Mouse (Mus musculus) liver, adult (tissue): Measurements from ENCODE around the gene Tcta.

Source experiments
- GATA4 ChIP-seq: IDR thresholded peaks from 2 replicates; pipeline ENCODE4 v1.6.1; 2014; ENCODE audit warnings: mild to moderate bottlenecking, low read length; ENCODE audit not compliant: insufficient replicate concordance

Tcta gene

DNA sequence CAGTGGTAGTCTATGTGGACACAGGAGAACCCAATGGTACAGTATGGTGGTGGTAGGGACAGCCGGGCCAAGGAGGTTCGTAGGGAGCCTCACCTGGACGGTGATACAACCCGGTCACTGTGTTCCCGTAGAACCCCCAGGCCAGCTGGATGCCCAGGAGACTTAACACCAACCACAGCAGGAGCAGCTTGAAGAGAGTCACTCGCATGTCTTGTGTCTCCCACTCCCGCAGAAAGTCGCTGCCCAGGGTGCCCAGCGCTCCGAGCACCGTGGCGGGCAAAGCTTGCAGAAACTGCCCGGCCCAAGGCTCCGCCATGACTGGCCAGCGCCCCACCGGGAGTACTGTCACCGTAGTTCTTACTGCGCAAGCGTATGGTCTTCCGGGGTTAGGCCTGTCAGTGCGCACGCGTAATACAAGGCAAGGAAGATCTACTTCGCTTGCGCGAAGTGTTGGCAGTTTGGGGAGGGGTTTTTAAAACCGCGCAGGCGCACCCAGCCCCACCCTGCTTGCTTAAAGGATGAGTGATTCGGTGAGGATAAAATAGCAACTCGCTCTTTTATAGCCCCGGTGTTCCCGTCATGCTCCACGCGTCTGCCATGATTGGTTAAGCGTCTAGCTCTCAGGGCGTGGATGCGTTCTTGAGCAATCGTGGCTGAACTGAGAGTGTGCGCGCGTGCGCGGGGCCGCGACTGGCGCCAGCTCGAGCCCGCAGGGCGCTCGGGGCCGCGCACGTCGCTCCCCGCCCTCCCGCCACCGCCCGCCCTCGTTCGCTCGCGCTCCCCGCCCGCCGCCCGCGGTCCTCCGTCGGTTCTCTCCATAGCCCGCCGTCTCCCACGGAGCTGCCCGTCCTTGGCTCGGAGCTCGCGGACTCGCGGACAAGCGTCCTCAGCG lies at the start of gene Tcta, which contains the start of gene Rhoa:
Gene Tcta (minus strand): TSS at position 532 of the 892 bp plus-strand sequence.
Gene Rhoa (plus strand): TSS at position 501 of the 892 bp plus-strand sequence.
- no peak for TF ChIP-seq GATA4

DNA sequence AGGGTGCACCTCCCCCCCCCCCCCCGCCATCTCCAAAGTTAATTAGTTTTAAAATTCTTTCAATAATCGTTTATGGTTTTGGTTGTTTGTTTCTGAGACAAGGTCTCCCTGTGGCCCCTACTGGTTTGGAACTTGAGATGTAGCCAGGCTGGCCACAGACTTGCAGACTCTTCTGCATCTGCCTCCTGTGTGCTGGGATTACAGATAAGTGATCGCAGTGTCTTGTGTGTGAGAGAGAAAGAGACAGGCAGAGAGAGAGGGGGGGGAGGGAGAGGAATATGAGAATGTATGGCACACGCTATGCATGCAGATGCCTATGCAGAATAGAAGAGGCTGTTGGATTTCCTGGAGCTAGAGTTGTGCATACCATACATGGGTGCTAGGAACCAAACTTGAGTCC lies 43.8 kb upstream of the Tcta start:
- no peak for TF ChIP-seq GATA4

DNA sequence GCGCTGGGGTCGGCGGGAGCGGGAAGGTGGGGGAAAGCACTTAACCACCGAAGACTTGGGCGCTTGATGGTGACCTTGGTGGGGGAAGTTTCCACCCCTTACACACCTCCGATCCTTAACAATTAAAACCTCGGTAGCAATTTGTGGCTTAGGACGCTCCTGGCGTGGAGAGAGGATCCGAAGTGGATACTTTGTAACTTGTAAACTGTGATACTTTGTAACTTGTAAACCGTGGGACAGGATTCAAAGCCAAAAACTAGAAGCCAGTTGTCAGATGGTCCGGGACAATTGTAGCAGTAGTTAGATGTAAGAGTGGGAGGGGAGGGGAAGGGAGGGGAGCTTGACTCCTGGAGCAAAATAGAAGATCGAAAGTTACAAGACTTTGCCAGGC lies 42.3 kb upstream of the Tcta start:
- TF ChIP-seq GATA4, result no peak

DNA sequence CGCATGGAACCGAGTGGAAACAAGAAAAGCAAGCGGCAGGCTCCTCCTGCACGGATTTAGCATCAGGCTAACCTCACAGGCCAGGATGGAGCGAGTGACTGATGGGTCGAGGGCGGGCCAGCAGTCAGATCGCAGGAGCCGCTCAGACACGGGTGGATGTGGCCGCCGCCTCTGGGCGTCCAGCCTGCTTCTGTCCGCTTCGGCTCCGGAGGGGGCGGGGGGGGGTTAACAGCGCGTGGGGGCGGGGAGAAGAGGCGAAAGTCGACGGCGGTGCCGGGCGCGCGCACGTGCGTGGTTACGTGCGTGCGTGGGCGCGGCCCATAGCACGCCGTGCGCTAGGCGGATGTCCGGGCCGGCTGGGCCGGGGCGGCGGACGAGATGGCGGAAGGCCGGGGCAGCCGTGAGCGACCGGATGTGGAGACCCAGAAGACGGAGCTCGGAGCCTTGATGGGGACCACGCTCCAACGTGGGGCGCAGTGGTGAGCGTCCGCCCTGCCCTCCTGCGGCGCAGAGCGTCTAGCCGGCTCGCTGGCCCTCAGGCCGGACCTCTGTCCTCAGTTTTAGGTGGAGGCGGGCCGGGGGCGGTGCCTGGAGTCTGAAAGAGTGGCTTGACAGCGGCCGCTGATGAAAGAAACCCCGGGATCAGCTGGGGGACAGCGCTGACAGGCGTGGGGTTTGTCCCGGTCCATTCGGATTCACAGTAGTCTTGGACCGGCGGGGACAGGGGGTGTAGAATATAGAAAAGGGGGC lies 41.8 kb upstream of the Tcta start, which contains the start of gene Usp4:
Gene Usp4 (plus strand): TSS at position 314 of the 750 bp plus-strand sequence.
- no peak for TF ChIP-seq GATA4

DNA sequence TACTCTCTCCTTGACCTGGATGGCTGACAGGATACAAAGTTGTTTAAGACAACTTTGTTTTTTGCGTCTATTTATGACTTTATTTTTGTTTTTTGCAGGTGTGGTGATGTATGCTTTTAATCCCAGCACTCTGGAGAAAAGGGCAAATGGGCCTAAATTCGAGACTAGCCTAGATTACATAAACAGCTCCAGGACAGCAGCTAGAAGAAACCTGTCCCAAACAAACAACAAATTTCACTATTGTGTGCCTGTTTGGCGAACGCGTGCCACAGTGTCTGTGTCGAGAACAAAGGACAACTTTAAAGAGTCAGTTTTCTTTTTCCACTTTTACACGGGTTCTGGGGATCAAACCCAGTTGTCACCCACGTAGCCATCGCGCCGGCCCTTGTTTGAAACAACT lies 41.1 kb upstream of the Tcta start:
- TF ChIP-seq GATA4, result no peak

DNA sequence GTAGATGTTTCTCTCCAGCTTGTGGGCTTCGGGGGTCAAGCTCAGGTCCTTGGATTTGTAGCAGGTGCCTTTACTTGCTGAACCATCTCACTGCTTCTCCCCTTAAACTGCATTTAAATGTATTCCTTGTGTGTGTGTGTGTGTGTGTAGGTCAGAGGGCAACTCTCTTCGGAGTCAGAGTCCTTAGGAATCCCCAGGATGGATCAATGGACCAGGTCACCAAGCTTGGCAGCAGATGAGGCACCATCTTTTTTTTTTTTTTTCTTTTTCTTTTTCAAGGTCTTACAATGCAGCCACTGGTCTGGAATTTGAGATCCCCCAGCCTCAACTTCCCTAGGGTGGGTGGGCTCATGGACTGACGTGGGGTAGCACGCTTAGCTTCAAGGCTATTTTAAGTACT lies 38.5 kb upstream of the Tcta start:
- no peak for TF ChIP-seq GATA4

DNA sequence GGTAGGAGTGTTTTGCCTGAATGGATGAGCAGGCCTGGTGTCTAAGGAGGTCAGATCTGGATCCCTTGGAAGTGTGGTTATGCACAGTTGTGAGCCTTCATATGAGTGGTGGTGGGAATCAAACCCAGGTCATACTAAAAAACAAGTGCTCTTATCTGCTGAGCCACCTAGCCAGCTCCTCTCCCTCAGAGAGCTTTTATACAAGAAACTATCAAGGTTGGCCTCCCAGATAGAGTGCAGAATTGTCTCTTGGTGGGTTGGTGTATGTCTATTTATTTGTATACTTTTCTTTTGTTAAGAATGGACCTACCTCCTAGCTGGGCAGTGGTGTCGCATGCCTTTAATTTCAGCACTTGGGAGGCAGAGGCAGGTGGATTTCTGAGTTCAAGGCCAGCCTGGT lies 37.9 kb upstream of the Tcta start:
- TF ChIP-seq GATA4, result no peak

DNA sequence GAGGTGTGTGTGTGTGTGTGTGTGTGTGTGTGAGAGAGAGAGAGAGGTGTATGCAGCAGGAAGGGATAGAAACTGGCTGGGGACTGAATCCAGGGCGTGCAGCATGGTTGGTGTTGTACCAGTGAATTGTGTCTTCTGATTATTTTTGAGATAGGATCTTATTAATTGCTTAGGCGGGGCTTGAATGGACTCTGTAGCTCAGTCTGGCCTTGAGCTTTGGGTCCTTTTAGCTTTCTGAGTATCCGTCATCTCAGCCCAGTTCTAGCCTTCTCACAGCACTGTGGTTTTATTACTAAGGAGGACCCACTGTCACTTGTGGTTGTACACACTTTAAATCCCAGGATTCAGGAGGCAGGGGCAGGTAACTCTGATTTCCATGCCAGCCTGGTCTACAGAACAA lies 37.4 kb upstream of the Tcta start:
- TF ChIP-seq GATA4, result no peak

DNA sequence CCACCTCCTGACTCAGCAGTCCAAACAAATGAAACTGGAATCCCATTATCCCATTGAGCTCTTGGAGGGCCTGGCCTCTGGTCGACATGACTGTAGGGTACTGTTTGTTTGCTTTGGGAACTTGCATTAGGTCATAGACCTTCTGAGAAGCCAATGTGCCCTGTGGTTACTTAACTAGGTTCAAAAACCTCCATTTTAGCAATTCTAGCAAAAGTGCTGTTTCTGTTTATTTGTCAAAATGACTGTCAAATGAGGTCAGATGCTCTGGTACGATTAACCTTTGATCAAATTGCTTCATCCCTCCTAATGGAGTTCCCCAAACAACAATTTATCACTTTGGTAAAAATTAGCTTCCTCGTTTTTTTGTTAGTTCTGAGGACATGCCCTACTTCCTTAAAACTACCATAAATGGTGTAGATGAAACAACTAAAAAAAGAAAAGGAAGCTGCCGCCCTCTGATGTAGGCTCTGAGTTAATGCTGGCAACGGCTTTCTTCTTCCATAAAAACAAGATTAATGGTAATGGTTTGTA lies 36.4 kb upstream of the Tcta start:
- no peak for TF ChIP-seq GATA4

DNA sequence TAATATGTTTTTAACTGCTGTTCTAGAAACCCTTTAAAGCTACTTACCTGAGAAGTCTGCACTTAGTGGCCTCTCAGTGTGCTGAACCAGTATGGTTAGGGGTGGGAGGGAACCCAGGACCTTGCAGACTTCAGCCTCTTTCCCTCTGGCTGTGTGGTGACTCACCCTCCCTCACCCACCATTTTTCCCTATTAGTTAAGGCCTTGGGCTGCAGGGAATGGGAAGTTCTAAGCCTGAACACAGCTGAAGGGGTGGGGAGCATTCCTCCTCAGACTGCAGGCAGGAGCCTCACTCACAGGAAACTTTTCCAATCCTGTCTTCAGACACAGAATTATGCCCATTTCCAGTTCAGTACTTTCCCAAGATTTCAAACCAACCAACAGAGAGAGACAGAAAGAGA lies 35.8 kb upstream of the Tcta start:
- no peak for TF ChIP-seq GATA4

DNA sequence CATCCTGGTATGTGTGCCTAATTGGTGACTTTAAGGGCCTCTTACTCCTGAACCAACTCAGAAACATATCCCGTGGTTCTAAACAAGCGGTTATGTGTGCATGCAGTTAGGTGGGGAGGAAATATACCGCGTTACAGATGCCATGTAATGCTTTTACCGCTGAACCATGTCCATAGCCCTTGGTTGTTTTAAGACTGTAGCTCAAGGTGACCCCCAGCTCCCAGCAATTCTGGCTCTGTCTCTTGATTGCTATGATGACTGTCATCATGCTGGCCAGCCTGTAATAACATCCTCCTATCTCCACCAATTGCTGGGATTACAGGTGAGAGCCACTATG lies 35.1 kb upstream of the Tcta start:
- TF ChIP-seq GATA4, result no peak

DNA sequence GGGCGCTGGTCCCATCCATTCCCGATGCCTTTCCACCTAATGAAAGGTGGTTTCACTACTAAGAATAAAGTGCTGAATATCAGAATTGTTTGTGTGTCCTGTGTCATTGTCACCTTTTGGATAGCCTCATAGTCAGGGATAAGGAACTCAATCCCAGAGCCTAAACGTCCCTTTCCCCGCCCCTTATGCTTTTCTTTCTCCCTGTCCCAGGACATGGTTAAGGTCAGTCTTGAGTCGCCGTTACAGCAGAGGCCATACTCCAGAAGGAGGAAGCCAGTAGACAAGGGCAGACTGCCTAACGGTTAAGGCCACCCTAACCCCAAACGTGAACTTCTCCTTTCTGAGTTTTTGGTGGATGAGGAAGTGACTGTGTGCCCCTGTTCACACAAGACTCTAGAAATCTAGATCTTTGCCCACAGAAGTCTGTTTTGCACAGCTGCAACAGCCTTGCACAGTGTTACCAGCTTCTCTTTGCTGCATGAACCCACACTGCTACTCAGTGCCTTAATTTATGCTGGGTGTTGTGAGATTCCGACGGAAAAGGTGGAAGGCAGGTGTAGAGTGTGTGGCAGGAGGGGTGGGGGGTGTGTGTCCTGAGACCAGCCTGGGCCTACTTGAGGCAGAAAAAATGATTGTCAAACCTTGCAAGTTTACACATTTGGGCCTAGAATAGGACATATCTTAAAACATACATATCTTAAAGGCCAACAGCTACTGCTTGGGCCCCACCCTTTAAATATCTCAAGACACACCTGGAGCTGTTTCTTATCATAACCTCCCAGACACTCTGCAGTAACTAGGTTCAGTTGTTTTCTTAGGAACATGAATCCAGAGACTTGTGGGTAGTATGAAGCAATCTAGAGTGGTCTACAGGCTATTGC lies 34.5 kb upstream of the Tcta start:
- TF ChIP-seq GATA4, result no peak

DNA sequence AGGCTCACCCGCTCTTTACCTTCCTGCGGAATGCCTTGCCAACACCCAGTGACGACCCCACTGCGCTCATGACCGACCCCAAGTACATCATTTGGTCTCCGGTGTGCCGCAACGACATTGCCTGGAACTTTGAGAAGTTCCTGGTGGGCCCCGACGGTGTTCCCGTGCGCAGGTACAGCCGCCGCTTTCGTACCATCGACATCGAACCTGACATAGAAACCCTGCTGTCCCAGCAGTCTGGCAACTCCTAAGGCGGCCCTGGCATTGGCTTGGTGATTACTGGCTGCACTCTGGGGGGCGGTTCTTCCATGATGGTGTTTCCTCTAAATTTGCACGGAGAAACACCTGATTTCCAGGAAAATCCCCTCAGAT lies 33.9 kb upstream of the Tcta start:
- TF ChIP-seq GATA4, result no peak

DNA sequence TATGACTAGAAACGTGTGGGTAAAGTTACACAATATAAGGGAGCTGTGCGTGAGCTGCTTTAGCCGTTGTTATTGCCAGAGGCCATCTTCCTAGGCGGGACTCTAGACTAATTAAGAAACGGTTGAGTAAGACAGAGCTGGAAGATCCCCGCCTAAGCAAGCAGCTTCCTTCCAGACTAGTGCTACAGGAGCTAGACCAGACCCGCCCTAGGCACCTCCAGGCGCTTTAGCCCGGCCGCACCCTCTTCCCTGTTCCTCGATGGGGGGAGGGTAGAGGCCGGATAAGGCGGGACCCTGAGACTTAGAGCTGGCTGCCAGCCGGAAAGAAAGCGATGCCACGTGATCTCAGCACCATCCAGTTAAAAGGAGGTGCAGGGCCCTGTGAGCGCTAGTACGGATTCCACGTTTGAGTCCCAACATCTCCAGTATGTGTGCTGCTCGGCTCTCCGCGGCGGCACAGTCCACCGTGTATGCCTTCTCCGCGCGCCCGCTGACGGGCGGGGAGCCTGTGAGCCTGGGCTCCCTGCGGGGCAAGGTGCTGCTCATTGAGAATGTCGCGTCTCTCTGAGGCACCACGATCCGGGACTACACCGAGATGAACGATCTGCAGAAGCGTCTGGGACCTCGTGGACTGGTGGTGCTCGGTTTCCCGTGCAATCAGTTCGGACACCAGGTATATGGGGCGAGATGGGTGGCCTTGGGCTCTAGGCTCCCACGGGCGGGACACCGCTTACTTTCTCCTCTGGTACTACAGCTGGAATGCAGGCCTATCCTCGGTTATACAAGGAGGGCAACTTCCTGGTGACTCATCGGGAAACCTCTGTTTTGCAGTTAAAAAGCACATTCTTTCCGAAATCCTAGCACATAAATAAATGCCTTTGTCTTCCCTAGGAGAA lies 33.2 kb upstream of the Tcta start, which contains the start of gene Gpx1:
Gene Gpx1 (plus strand): TSS at position 18 of the 896 bp plus-strand sequence.
- TF ChIP-seq GATA4, result peak; percentile 25; the same call in 1 of the 2 replicates

DNA sequence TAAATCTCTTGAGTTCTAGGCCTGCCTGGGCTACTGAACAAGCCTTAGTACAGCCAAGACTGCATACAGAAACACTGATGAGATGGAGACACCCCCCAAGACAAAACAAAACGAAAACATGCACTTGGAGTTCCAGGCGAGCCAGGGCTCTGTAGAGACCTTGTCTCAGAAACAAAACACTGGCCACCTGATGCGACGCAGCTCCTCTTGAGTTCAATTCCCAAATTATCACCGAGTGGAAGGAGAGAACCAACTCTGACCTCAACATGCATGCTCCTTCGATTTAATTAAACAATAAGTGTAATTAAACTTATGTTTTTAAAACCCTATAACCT lies 32.6 kb upstream of the Tcta start:
- no peak for TF ChIP-seq GATA4
